In genomic region chr7:133580296-133580640, GRCm38 (mm10) we compare ENCODE assay signal across 15 mouse cellular contexts. TPM values are rescaled to one million over a fixed set of nuclear protein-coding genes. Genes with fewer than 3 reads are reported as not detected.
DNase-seq lines count a peak whose midpoint lies in the region.
"Had no signal": no experiment of that assay in that cellular context is flagged by ENCODE, and none has a peak within 500 bp of the region (broad histone marks: within the 10 kb centered on the region; RNA-seq: fewer than 3 reads in every experiment).

No protein-coding gene starts in this region.

- DNase-seq in layer of hippocampus, adult 18-20 months (ENCODE audit: low spot score in 2 of 2) = peak; percentile 8 to 51
- DNase-seq in layer of hippocampus, postnatal 10 days (ENCODE audit: low spot score in 2 of 2) = no peak
- DNase-seq in frontal cortex, postnatal 36 days (ENCODE audit: low spot score in 2 of 2) = peak; percentile 41 to 67
- peak; percentile 13 to 41 for DNase-seq in left cerebral cortex, adult 8-10 months (ENCODE audit: low spot score in 2 of 2)
- peak; percentile 25 for DNase-seq in right cerebral cortex, postnatal 25 days
- DNase-seq in spleen, adult 18-20 months = no peak
- no peak for DNase-seq in cerebellum, adult 11 months
- DNase-seq in retina, embryonic 14.5 days (ENCODE audit: low spot score) = no peak
- DNase-seq: adrenal gland, postnatal 10 days; cerebellum, adult 18-20 months; thymus, adult 18-20 months had no signal

RNA-seq across cellular contexts. Expression of gene Tex36, which starts 21.7 kb away (rescaled TPM):
- not detected for total RNA-seq in layer of hippocampus, adult 18-20 months (2021)
- under 1 TPM in 1 of 2 experiments, not detected in 1; 0.39 TPM for total RNA-seq in layer of hippocampus, postnatal 10 days (2021)
- total RNA-seq in left cerebral cortex, adult 8-10 months (2022) = not detected
- total RNA-seq: adrenal gland, postnatal 10 days; common myeloid progenitor, adult 5-6 weeks; G1E; gastrocnemius, postnatal 4 days; hindbrain, postnatal 0 days had no signal

RNA-seq across cellular contexts. Expression of gene Edrf1, which starts 57.1 kb away (rescaled TPM):
- 10 to 100 TPM; 27.9 to 28.9 TPM for total RNA-seq in layer of hippocampus, adult 18-20 months (2021)
- 10 to 100 TPM; 29.9 to 35.9 TPM for total RNA-seq in layer of hippocampus, postnatal 10 days (2021)
- 10 to 100 TPM; 22.1 to 24.3 (median 22.8) TPM for total RNA-seq in left cerebral cortex, adult 8-10 months (2022)

Comparison
In these comparisons a context has a peak if more than half of its experiments do, and no peak if none do; other contexts are left out.
1. DNase-seq: peak in layer of hippocampus, adult 18-20 months (2 of 2), frontal cortex, postnatal 36 days (2 of 2), left cerebral cortex, adult 8-10 months (2 of 2) and right cerebral cortex, postnatal 25 days (single experiment); none in layer of hippocampus, postnatal 10 days (0 of 2), spleen, adult 18-20 months (0 of 2), cerebellum, adult 11 months (single experiment) and retina, embryonic 14.5 days (single experiment).